Mouse (Mus musculus): ENCODE measurements around the gene R3hcc1l. TPM values are rescaled to one million over a fixed set of nuclear protein-coding genes. Genes with fewer than 3 reads are reported as not detected.

R3hcc1l gene
- total and polyA plus RNA-seq, 3 experiments: 2.7 to 28.7 (median 28.2) TPM

DNA sequence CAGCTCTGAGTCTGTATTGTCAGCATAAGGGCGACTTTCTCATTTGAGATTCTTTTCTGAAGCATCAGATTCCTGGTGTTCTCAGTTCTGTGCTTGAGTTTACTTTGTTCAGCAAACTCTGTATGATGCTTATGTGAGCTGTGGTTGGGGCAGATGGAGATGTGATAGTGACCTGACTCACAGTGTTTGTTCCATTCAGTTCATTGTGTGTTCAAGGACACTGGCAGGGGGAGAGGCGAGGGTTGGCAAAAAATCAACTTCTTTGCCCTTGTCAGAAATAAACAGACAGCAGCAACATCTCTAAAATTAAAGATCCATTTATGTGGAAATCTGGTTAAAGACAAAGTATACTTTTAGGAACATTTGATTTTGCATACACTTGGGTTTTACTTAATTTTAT lies 50.5 kb downstream of the R3hcc1l start:
- Histone ChIP-seq H3K9ac (ENCODE audit: low read depth, low read length) (no peak overlapping the region), H3K27me3 (ENCODE audit: control insufficient read depth, insufficient read depth, low read length) (no peaks in the 10 kb centered on the region), H3K4me1 (ENCODE audit: control insufficient read depth, insufficient read depth, low read length) (peaks cover 2% of the 10 kb centered on the region), H3K27ac (no peak overlapping the region), H3K4me3 (no peak overlapping the region), H3K79me2 (replicated peaks; ENCODE audit: control insufficient read depth, insufficient read depth, low read length) (peaks cover 3% of the 10 kb centered on the region), H3K36me3 (ENCODE audit: control insufficient read depth, insufficient read depth, low read length) (peaks cover 13% of the 10 kb centered on the region)
- TF ChIP-seq EP300 (IDR thresholded peaks at IDR 0.05; ENCODE audit: insufficient read depth, low read depth, low read length) (no peak), POLR2A (IDR thresholded peaks at IDR 0.05; ENCODE audit: insufficient read depth, low read depth, low read length) (no peak), CTCF (IDR thresholded peaks at IDR 0.05) (no peak)
- no peak for DNase-seq
- intact Hi-C loops (cut with DNase I): loop anchor here (5.0 kb wide), 1 partner anchor 42 kb away; no protein-coding TSS in a partner anchor
- 75% methylated on average over 2 of the region's 2 CpGs for WGBS

DNA sequence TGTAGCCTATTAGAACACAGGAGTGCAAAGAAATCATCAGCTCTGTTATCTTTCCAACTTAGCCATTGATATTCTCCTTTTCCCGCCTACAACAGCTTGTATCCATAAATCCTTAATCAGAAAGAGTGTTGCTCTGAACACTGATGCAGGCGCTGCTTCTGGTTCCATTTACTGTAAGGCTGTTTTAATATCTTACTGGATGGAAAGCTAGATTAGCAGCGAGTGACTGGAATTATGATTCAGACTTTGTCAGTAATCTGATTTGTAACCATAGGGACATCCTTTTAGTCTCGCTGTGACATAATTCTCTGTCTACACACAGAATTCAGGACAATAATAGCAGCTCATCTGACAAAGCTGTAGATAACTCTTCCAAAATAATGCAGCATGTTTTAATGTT lies 52.7 kb downstream of the R3hcc1l start:
- TF ChIP-seq POLR2A (IDR thresholded peaks at IDR 0.05; ENCODE audit: insufficient read depth, low read depth, low read length): no peak
- TF ChIP-seq CTCF (IDR thresholded peaks at IDR 0.05): no peak
- no peak for TF ChIP-seq EP300 (IDR thresholded peaks at IDR 0.05; ENCODE audit: insufficient read depth, low read depth, low read length)
- peaks cover 7% of the 10 kb centered on the region for H3K36me3 ChIP-seq (ENCODE audit: control insufficient read depth, insufficient read depth, low read length)
- H3K79me2 ChIP-seq (replicated peaks; ENCODE audit: control insufficient read depth, insufficient read depth, low read length): peaks cover 3% of the 10 kb centered on the region
- H3K4me3 ChIP-seq: no peak overlapping the region
- H3K27me3 ChIP-seq (ENCODE audit: control insufficient read depth, insufficient read depth, low read length): no peaks in the 10 kb centered on the region
- no peak overlapping the region for H3K9ac ChIP-seq (ENCODE audit: low read depth, low read length)
- DNase-seq: no peak
- WGBS: 78% methylated on average over 4 of the region's 4 CpGs
- no peak overlapping the region for H3K27ac ChIP-seq
- H3K4me1 ChIP-seq (ENCODE audit: control insufficient read depth, insufficient read depth, low read length): peaks cover 2% of the 10 kb centered on the region
- intact Hi-C loops (cut with DNase I): no loop called here

DNA sequence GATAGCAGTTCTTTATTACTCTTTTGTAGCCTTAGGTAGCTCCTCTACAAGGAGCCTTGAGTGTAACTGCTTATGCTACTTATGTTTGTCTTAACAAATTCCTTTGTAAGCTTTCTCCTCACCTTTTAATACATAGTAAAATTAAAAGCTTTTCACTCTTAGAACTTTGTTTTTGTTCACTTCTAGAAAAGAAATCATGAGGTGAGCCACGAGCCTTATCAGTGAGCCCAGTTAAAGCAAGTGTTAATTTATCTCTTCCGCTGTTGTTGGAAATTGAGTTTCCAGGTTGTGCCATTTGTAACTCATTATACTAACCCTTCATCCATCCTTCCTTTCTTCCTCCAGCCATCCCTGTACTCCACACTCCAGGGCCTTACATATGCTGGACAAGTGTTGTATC lies 56.8 kb downstream of the R3hcc1l start:
- intact Hi-C loops (cut with DNase I): no loop called here
- Histone ChIP-seq H3K27ac (no peak overlapping the region), H3K4me1 (ENCODE audit: control insufficient read depth, insufficient read depth, low read length) (no peaks in the 10 kb centered on the region), H3K4me3 (no peak overlapping the region), H3K9ac (ENCODE audit: low read depth, low read length) (no peak overlapping the region), H3K27me3 (ENCODE audit: control insufficient read depth, insufficient read depth, low read length) (no peaks in the 10 kb centered on the region), H3K36me3 (ENCODE audit: control insufficient read depth, insufficient read depth, low read length) (no peaks in the 10 kb centered on the region; the same call in 1 of the 2 replicates), H3K79me2 (replicated peaks; ENCODE audit: control insufficient read depth, insufficient read depth, low read length) (no peaks in the 10 kb centered on the region; the same call in 1 of the 2 replicates)
- DNase-seq: no peak
- 84% methylated on average over 2 of the region's 2 CpGs for WGBS
- TF ChIP-seq POLR2A (IDR thresholded peaks at IDR 0.05; ENCODE audit: insufficient read depth, low read depth, low read length) (no peak), CTCF (IDR thresholded peaks at IDR 0.05) (no peak), EP300 (IDR thresholded peaks at IDR 0.05; ENCODE audit: insufficient read depth, low read depth, low read length) (no peak)

DNA sequence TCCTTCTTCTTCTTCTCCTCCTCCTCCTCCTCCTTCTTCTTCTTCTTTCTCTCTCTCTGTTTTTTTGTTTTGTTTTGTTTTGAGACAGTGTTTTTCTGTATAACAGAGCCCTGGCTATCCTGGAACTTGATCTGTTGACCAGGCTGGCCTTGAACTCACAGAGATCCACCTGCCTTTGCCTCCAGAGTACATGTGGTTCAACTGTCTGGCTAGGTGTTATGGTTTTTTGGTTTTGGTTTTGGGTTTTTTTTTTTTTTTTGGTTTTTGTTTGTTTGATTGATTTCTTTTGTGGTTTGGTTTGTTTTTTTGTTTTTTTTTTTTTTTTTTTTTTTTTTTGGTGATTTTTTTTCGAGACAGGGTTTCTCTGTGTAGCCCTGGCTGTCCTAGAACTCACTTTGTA lies 58.3 kb downstream of the R3hcc1l start:
- intact Hi-C loops (cut with DNase I): no loop called here
- no peak overlapping the region for H3K9ac ChIP-seq (ENCODE audit: low read depth, low read length)
- H3K36me3 ChIP-seq (ENCODE audit: control insufficient read depth, insufficient read depth, low read length): no peaks in the 10 kb centered on the region
- no peak overlapping the region for H3K4me3 ChIP-seq
- 100% methylated on average over 1 of the region's 1 CpGs for WGBS
- H3K4me1 ChIP-seq (ENCODE audit: control insufficient read depth, insufficient read depth, low read length): no peaks in the 10 kb centered on the region
- H3K27me3 ChIP-seq (ENCODE audit: control insufficient read depth, insufficient read depth, low read length): no peaks in the 10 kb centered on the region
- no peak for DNase-seq
- no peak overlapping the region for H3K27ac ChIP-seq
- no peaks in the 10 kb centered on the region for H3K79me2 ChIP-seq (replicated peaks; ENCODE audit: control insufficient read depth, insufficient read depth, low read length)
- TF ChIP-seq POLR2A (IDR thresholded peaks at IDR 0.05; ENCODE audit: insufficient read depth, low read depth, low read length): no peak
- TF ChIP-seq EP300 (IDR thresholded peaks at IDR 0.05; ENCODE audit: insufficient read depth, low read depth, low read length): no peak
- TF ChIP-seq CTCF (IDR thresholded peaks at IDR 0.05): no peak

DNA sequence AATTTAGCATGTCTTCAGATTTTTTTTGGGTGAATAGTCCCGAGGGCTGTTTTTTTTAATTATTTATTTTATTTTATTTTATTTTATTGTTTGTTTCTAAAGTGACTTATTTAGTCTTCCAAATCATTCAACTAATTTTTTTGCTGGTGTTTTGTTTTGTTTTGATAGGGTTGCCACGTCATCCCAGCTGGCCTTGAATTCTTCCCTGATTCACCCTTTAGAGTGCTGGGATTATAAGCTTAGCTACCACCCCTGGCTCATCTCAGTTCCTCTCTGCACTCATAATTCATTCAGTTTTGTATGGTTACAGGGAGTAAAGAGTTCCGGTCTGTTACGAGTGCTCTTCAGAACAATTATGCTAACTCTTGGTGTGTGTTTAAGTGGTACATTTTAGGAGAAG lies 60.1 kb downstream of the R3hcc1l start:
- H3K4me3 ChIP-seq: no peak overlapping the region
- H3K27me3 ChIP-seq (ENCODE audit: control insufficient read depth, insufficient read depth, low read length): no peaks in the 10 kb centered on the region
- DNase-seq: no peak
- intact Hi-C loops (cut with DNase I): no loop called here
- H3K36me3 ChIP-seq (ENCODE audit: control insufficient read depth, insufficient read depth, low read length): peaks cover 1% of the 10 kb centered on the region; the same call in 1 of the 2 replicates
- no peak overlapping the region for H3K27ac ChIP-seq
- no peak for TF ChIP-seq CTCF (IDR thresholded peaks at IDR 0.05)
- TF ChIP-seq EP300 (IDR thresholded peaks at IDR 0.05; ENCODE audit: insufficient read depth, low read depth, low read length): no peak
- no peak for TF ChIP-seq POLR2A (IDR thresholded peaks at IDR 0.05; ENCODE audit: insufficient read depth, low read depth, low read length)
- no peak overlapping the region for H3K9ac ChIP-seq (ENCODE audit: low read depth, low read length)
- no peaks in the 10 kb centered on the region for H3K79me2 ChIP-seq (replicated peaks; ENCODE audit: control insufficient read depth, insufficient read depth, low read length)
- no peaks in the 10 kb centered on the region for H3K4me1 ChIP-seq (ENCODE audit: control insufficient read depth, insufficient read depth, low read length)
- WGBS: 90% methylated on average over 4 of the region's 4 CpGs

DNA sequence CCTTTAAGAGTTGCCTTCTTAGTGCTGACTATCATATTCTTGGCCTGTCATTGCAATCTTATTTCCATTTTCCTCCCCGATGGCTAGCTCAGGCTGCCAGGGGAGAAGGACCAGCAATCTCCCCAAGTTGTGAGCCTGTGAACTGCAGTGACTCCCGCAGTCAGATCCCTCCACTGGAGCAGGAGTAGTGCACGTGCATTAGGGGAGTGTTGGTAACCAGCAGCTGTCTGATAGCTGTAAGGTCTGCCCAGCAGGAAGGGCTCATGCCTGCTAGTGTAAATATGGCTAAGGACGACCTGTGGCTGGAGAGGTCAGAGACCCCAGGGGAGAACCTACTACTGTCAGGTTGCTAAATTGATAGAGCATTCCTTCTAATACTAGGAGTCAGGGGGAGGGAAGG lies 62.1 kb downstream of the R3hcc1l start:
- no peak overlapping the region for H3K9ac ChIP-seq (ENCODE audit: low read depth, low read length)
- H3K4me1 ChIP-seq (ENCODE audit: control insufficient read depth, insufficient read depth, low read length): no peaks in the 10 kb centered on the region
- no peak for DNase-seq
- intact Hi-C loops (cut with DNase I): no loop called here
- WGBS: 44% methylated on average over 4 of the region's 4 CpGs
- H3K27ac ChIP-seq: no peak overlapping the region
- H3K27me3 ChIP-seq (ENCODE audit: control insufficient read depth, insufficient read depth, low read length): no peaks in the 10 kb centered on the region
- H3K36me3 ChIP-seq (ENCODE audit: control insufficient read depth, insufficient read depth, low read length): peaks cover 2% of the 10 kb centered on the region; the same call in 1 of the 2 replicates
- no peak for TF ChIP-seq POLR2A (IDR thresholded peaks at IDR 0.05; ENCODE audit: insufficient read depth, low read depth, low read length)
- no peak for TF ChIP-seq EP300 (IDR thresholded peaks at IDR 0.05; ENCODE audit: insufficient read depth, low read depth, low read length)
- no peak for TF ChIP-seq CTCF (IDR thresholded peaks at IDR 0.05)
- H3K4me3 ChIP-seq: no peak overlapping the region
- no peaks in the 10 kb centered on the region for H3K79me2 ChIP-seq (replicated peaks; ENCODE audit: control insufficient read depth, insufficient read depth, low read length)

Measured in heart, adult 2 months (tissue).